Mouse (Mus musculus) midbrain, embryonic 11.5 days (tissue): ENCODE measurements around the gene Il18r1. TPM values are rescaled to one million over a fixed set of nuclear protein-coding genes. Genes with fewer than 3 reads are reported as not detected.

ENCODE experiments used
- ATAC-seq: fragments of 200-750 bp; cut with Nextera tagmentation; 2 replicates; pipeline ENCODE4 v1.8.0; 2017; ENCODE audit warnings: moderate TSS enrichment, moderate library complexity; ENCODE audit not compliant: low FRiP score
- DNase-seq: peaks from one replicate; pipeline ENCODE4 v3.0.0; 2015; ENCODE audit warnings: low spot score; ENCODE audit errors: missing footprints
- H3K27ac ChIP-seq: fragments of 300-500 bp; sonication (generic); 2 replicates; pipeline ENCODE4 v1.5.1; 2014; ENCODE audit warnings: low read depth, low read length
- H3K27me3 ChIP-seq: fragments of 300-500 bp; sonication (generic); 2 replicates; pipeline ENCODE4 v1.6.1; 2014; ENCODE audit warnings: mild to moderate bottlenecking, low read length, moderate library complexity, mixed read lengths; ENCODE audit not compliant: control insufficient read depth, insufficient read depth
- H3K36me3 ChIP-seq: fragments of 300-500 bp; sonication (generic); 2 replicates; pipeline ENCODE4 v1.6.1; 2014; ENCODE audit warnings: mild to moderate bottlenecking, low read length, moderate library complexity, mixed read lengths; ENCODE audit not compliant: control insufficient read depth, insufficient read depth
- H3K4me1 ChIP-seq: fragments of 300-500 bp; sonication (generic); 2 replicates; pipeline ENCODE4 v1.6.1; 2014; ENCODE audit warnings: low read length; ENCODE audit not compliant: control insufficient read depth, insufficient read depth
- H3K4me2 ChIP-seq: fragments of 300-500 bp; sonication (generic); 2 replicates; pipeline ENCODE4 v1.6.1; 2014; ENCODE audit warnings: mild to moderate bottlenecking, moderate library complexity
- H3K4me3 ChIP-seq: fragments of 300-500 bp; sonication (generic); 2 replicates; pipeline ENCODE4 v1.5.1; 2014; ENCODE audit warnings: low read depth, low read length
- H3K9ac ChIP-seq: fragments of 300-500 bp; sonication (generic); 2 replicates; pipeline ENCODE4 v1.6.1; 2014; ENCODE audit warnings: low read length
- H3K9me3 ChIP-seq: fragments of 300-500 bp; sonication (generic); 2 replicates; pipeline ENCODE4 v1.6.1; 2016; ENCODE audit warnings: low read length; ENCODE audit not compliant: control insufficient read depth
- WGBS: fragments of 180-500 bp; shearing (Covaris S2); extraction: QIAGEN DNeasy Blood & Tissue Kit; methylation state at CpG from one replicate; pipeline ENCODE4 v1.1.7; 2014; 5-methylcytosine and 5-hydroxymethylcytosine counted together
- polyA plus RNA-seq: library from polyadenylated mRNA; unstranded; fragments of >200 nt; fragmentation: Nextera tagmentation; extraction: Ambion mirVana; gene quantifications from 2 replicates; pipeline ENCODE4 v1.2.1, GENCODE M21; 2014

Gene Il18r1
- polyA plus RNA-seq, 1 experiment from 2014 or later: 0.04 TPM

DNA sequence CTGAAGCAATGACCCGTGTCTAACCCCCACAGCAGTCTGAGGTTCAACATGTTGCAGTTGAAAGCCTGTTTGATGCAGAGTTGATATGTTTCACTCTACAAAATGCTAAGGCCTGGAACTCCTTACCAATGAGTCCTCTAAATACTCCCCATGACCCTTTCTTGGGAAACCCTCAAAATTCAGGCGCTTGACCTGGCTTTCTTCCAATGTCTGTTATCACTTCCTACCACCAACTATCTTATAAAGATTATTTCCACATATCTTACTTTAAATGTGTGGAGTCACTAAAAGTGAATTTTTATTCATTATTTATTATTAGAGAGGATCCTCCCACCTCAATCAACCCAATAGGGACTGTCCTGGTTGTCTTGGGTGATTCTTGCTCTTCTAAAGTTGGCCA lies 33.2 kb upstream of the Il18r1 start:
- Histone ChIP-seq H3K4me1 (no peaks in the 10 kb centered on the region), H3K36me3 (no peaks in the 10 kb centered on the region), H3K27ac (no peak overlapping the region), H3K9ac (no peak overlapping the region), H3K4me2 (no peak overlapping the region), H3K9me3 (no peaks in the 10 kb centered on the region), H3K4me3 (no peak overlapping the region), H3K27me3 (no peaks in the 10 kb centered on the region)
- DNase-seq (no peak), ATAC-seq (no peak)
- WGBS: 90% methylated on average over 2 of the region's 2 CpGs

DNA sequence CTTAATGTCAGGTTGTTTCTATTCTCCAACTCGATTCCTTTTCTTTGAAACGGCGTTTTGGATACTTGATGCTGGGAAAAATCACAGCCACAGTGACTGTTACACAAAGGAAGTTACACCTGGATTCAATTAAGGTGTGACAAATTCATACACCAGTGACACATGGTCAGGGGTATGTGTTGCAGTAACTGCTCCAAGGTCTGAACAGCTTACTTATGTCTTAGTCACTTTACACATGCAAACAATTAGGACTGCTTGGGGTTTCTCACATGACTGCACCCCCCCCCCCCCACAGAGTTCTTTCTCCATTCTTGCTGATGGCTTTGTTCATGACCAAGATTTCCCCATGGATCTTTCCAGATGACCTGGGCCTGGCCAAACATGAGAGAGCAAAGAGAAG lies 29.4 kb upstream of the Il18r1 start:
- DNase-seq (no peak), ATAC-seq (no peak)
- no peak overlapping the region for H3K27ac ChIP-seq
- no peak overlapping the region for H3K4me3 ChIP-seq
- H3K27me3 ChIP-seq: no peaks in the 10 kb centered on the region
- no peaks in the 10 kb centered on the region for H3K36me3 ChIP-seq
- H3K4me2 ChIP-seq: no peak overlapping the region
- H3K9ac ChIP-seq: no peak overlapping the region
- no peaks in the 10 kb centered on the region for H3K9me3 ChIP-seq
- WGBS: 88% methylated on average over 3 of the region's 3 CpGs
- no peaks in the 10 kb centered on the region for H3K4me1 ChIP-seq

DNA sequence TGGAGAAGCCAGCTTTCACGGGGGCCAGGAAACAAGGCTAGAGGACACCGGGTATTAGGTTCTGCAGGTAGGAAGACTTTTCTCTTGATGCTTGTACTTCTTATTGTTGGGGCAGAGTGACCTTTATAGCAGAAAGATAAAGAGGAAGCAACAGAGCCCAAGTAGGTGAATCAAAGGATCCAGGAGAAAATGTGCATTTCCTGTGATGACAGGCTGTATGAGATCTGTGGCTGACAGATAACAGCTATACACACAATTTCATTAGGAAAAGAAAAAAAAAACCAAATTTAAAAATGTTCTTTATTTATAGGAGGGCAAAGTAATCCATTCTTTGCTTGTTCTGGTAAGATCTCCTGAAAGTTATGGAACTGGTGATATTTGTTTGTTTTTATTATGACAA lies 28.0 kb upstream of the Il18r1 start:
- no peak for ATAC-seq

DNA sequence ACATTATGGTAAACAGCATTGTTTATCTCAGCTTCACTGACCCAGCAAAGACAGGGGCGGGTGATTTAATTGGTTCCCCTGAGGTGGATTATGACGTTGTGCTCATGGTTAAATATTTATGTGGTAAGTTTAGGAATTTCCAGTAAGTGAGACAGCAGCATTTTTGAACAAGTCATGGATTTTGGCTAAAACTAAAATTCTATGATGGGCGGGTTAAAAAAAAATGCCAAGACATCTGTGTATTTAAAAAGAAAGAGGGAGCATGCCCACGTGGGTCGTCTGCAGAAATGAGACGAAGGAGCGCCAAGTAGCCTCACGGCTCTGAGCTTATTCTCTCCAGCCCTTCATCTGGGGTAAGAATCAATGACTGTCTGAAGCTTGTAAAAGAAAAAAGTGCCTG lies 25.8 kb upstream of the Il18r1 start:
- ATAC-seq (no peak), DNase-seq (no peak)
- Histone ChIP-seq H3K9me3 (no peaks in the 10 kb centered on the region), H3K27ac (no peak overlapping the region), H3K9ac (no peak overlapping the region), H3K4me1 (no peaks in the 10 kb centered on the region), H3K36me3 (no peaks in the 10 kb centered on the region), H3K4me3 (no peak overlapping the region), H3K27me3 (no peaks in the 10 kb centered on the region), H3K4me2 (no peak overlapping the region)
- WGBS: 82% methylated on average over 8 of the region's 8 CpGs

More for the DNA sequence above, 28.0 kb upstream of the Il18r1 start:
- H3K27me3 ChIP-seq: no peaks in the 10 kb centered on the region
- no peak overlapping the region for H3K4me2 ChIP-seq
- WGBS: 94% methylated on average over 2 of the region's 2 CpGs
- no peaks in the 10 kb centered on the region for H3K4me1 ChIP-seq
- H3K9me3 ChIP-seq: no peaks in the 10 kb centered on the region
- no peak overlapping the region for H3K27ac ChIP-seq
- no peak overlapping the region for H3K4me3 ChIP-seq
- H3K9ac ChIP-seq: no peak overlapping the region
- no peaks in the 10 kb centered on the region for H3K36me3 ChIP-seq
- no peak for DNase-seq

DNA sequence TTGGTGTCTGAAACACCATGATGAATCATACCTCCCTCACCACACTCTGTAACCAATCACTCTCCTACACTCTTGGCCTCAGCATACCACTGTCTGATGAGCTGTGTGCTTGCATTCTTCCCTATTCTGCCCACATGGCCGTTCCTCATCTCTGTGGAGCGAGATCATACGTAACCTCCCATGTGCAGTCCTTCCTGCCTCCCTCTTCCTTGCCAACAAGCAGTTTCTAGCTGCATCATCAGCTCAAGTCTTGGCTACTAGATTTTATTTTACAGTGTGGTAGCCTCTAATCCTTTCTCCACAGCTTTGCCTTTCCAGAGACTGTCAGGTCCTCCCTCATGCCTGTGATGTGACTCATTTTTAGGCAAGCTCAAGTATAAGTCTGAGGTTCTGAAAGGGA lies 20.6 kb upstream of the Il18r1 start:
- no peak for ATAC-seq
- no peaks in the 10 kb centered on the region for H3K4me1 ChIP-seq

GRCm38 (mm10) chr1:40467306-40467705 lies 2.0 kb downstream of the Il18r1 start:
- H3K27me3 ChIP-seq: no peaks in the 10 kb centered on the region
- no peaks in the 10 kb centered on the region for H3K4me1 ChIP-seq
- H3K4me2 ChIP-seq: no peak overlapping the region
- ATAC-seq (no peak), DNase-seq (no peak)
- H3K9me3 ChIP-seq: no peaks in the 10 kb centered on the region
- no peak overlapping the region for H3K4me3 ChIP-seq
- 89% methylated on average over 4 of the region's 4 CpGs for WGBS
- H3K27ac ChIP-seq: no peak overlapping the region
- H3K9ac ChIP-seq: no peak overlapping the region
- no peaks in the 10 kb centered on the region for H3K36me3 ChIP-seq

More for the DNA sequence above, 20.6 kb upstream of the Il18r1 start:
- no peaks in the 10 kb centered on the region for H3K9me3 ChIP-seq
- DNase-seq: no peak
- no peak overlapping the region for H3K9ac ChIP-seq
- 93% methylated on average over 3 of the region's 3 CpGs for WGBS
- H3K4me2 ChIP-seq: no peak overlapping the region
- no peaks in the 10 kb centered on the region for H3K36me3 ChIP-seq
- no peaks in the 10 kb centered on the region for H3K27me3 ChIP-seq
- no peak overlapping the region for H3K4me3 ChIP-seq
- no peak overlapping the region for H3K27ac ChIP-seq

DNA sequence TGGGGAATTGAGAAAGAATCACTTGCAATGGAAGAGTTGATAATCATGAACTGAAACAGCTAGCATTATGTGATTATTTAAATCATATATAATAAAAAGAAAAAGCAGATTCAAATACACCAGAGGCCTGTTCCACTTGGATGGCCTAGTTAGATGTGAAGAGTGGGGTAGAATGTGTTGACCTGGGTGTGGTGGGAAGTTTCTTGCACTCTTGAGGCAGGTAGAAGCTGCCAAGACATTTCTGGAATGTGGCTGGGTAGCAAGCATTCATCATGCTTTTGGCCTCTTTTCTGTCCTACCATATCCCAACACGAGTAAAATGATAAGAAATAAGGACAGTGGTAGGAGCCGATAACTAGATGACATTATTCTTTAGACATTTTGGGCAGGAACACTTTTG lies 3.5 kb downstream of the Il18r1 start:
- H3K4me3 ChIP-seq: no peak overlapping the region
- no peak overlapping the region for H3K4me2 ChIP-seq
- H3K36me3 ChIP-seq: no peaks in the 10 kb centered on the region
- no peak overlapping the region for H3K9ac ChIP-seq
- DNase-seq (no peak), ATAC-seq (no peak)
- 93% methylated on average over 2 of the region's 2 CpGs for WGBS
- no peak overlapping the region for H3K27ac ChIP-seq
- no peaks in the 10 kb centered on the region for H3K9me3 ChIP-seq
- no peaks in the 10 kb centered on the region for H3K4me1 ChIP-seq
- no peaks in the 10 kb centered on the region for H3K27me3 ChIP-seq

GRCm38 (mm10) chr1:40469900-40470299 lies 4.5 kb downstream of the Il18r1 start:
- Histone ChIP-seq H3K4me3 (no peak overlapping the region), H3K27me3 (no peaks in the 10 kb centered on the region), H3K27ac (no peak overlapping the region), H3K4me2 (no peak overlapping the region), H3K9ac (no peak overlapping the region), H3K9me3 (no peaks in the 10 kb centered on the region), H3K4me1 (no peaks in the 10 kb centered on the region), H3K36me3 (no peaks in the 10 kb centered on the region)
- DNase-seq: no peak
- 90% methylated on average over 12 of the region's 12 CpGs for WGBS
- no peak for ATAC-seq

DNA sequence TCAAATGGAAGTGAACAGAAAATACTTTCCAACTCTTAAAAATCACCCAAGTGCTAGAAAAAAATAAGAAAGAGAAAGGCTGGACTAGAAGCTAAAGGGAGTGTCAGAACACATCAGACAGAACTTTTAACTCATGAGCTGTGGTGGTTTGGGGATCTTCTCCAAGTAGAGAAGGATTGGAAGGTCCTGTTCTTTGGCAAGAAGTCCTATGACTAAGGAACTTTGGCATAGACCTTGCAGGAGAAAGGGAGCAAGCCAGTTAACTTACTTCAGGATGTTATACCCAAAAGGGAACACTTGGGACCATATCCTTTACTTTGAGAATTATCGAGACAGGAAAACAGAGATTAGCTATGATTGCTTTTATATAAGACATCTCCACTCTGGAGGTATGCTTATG lies 7.0 kb downstream of the Il18r1 start:
- H3K36me3 ChIP-seq: no peaks in the 10 kb centered on the region
- no peaks in the 10 kb centered on the region for H3K4me1 ChIP-seq
- no peak overlapping the region for H3K4me3 ChIP-seq
- no peak overlapping the region for H3K27ac ChIP-seq
- WGBS: 92% methylated on average over 1 of the region's 1 CpGs
- DNase-seq: no peak
- no peak overlapping the region for H3K9ac ChIP-seq
- H3K9me3 ChIP-seq: no peaks in the 10 kb centered on the region
- ATAC-seq: no peak
- no peak overlapping the region for H3K4me2 ChIP-seq
- no peaks in the 10 kb centered on the region for H3K27me3 ChIP-seq

- Histone ChIP-seq H3K27me3 (no peaks in the 10 kb centered on the region), H3K36me3 (no peaks in the 10 kb centered on the region), H3K9me3 (no peaks in the 10 kb centered on the region), H3K27ac (no peak overlapping the region), H3K9ac (no peak overlapping the region), H3K4me1 (no peaks in the 10 kb centered on the region), H3K4me3 (no peak overlapping the region), H3K4me2 (no peak overlapping the region)
- no peak for DNase-seq
- WGBS: 88% methylated on average over 4 of the region's 4 CpGs
- no peak for ATAC-seq
These were observed 8.3 kb downstream of the Il18r1 start for GRCm38 (mm10) chr1:40473640-40474039.
